Mouse (Mus musculus) spleen, adult 2 months (tissue): ENCODE data around the gene Mbnl1.

ENCODE experiments used
- CTCF ChIP-seq: fragments of 200-500 bp; IDR thresholded peaks from 2 replicates; pipeline ENCODE4 v1.5.1; 2011; ENCODE audit warnings: mild to moderate bottlenecking, inconsistent platforms; ENCODE audit not compliant: insufficient read depth, insufficient read length, insufficient replicate concordance; ENCODE audit errors: extremely low read depth
- POLR2A ChIP-seq: fragments of 200-500 bp; IDR thresholded peaks from 2 replicates; pipeline ENCODE4 v1.6.1; 2011; ENCODE audit warnings: low read depth, low read length, inconsistent platforms

GRCm38 (mm10) chr3:60481740-60482399, 9.2 kb downstream of the Mbnl1 start:
- no peak for TF ChIP-seq POLR2A
- no peak for TF ChIP-seq CTCF
